Mouse (Mus musculus) neural tube, embryonic 12.5 days (tissue): ENCODE results near the gene Fcf1. TPM values are rescaled to one million over a fixed set of nuclear protein-coding genes. Genes with fewer than 3 reads are reported as not detected.
A peak's percentile ranks its signal among the peaks of the same experiment; 100 is the strongest.

Experiments
- ATAC-seq: fragments of 200-750 bp; cut with Nextera tagmentation; 2 replicates; pipeline ENCODE4 v1.8.0; 2017; ENCODE audit warnings: low read depth, mild to moderate bottlenecking, moderate TSS enrichment, moderate library complexity; ENCODE audit not compliant: low FRiP score
- H3K27ac ChIP-seq: fragments of 300-500 bp; sonication (generic); 2 replicates; pipeline ENCODE4 v1.5.1; 2016
- H3K27me3 ChIP-seq: fragments of 300-500 bp; sonication (generic); replicated peaks from 2 replicates; pipeline ENCODE4 v1.6.1; 2016; ENCODE audit warnings: mild to moderate bottlenecking
- H3K36me3 ChIP-seq: fragments of 300-500 bp; sonication (generic); 2 replicates; pipeline ENCODE4 v1.6.1; 2016; ENCODE audit warnings: mild to moderate bottlenecking
- H3K4me1 ChIP-seq: fragments of 300-500 bp; sonication (generic); 2 replicates; pipeline ENCODE4 v1.6.1; 2016
- H3K4me2 ChIP-seq: fragments of 300-500 bp; sonication (generic); replicated peaks from 2 replicates; pipeline ENCODE4 v1.6.1; 2016; ENCODE audit warnings: mild to moderate bottlenecking
- H3K4me3 ChIP-seq: fragments of 300-500 bp; sonication (generic); 2 replicates; pipeline ENCODE4 v1.5.1; 2016
- H3K9ac ChIP-seq: fragments of 300-500 bp; sonication (generic); 2 replicates; pipeline ENCODE4 v1.6.1; 2016; ENCODE audit warnings: mild to moderate bottlenecking
- H3K9me3 ChIP-seq: fragments of 300-500 bp; sonication (generic); 2 replicates; pipeline ENCODE4 v1.6.1; 2016; ENCODE audit warnings: mild to moderate bottlenecking
- WGBS: fragments of 180-500 bp; shearing (Covaris S2); methylation state at CpG from one replicate; pipeline ENCODE4 v1.1.7; 2016; 5-methylcytosine and 5-hydroxymethylcytosine counted together
- polyA plus RNA-seq: library from polyadenylated mRNA; unstranded; fragments of >200 nt; fragmentation: Nextera tagmentation; extraction: Ambion mirVana; gene quantifications from 2 replicates; pipeline ENCODE4 v1.2.1, GENCODE M21; 2016

Gene Fcf1
- polyA plus RNA-seq, 1 experiment from 2014 or later = 134 TPM

DNA sequence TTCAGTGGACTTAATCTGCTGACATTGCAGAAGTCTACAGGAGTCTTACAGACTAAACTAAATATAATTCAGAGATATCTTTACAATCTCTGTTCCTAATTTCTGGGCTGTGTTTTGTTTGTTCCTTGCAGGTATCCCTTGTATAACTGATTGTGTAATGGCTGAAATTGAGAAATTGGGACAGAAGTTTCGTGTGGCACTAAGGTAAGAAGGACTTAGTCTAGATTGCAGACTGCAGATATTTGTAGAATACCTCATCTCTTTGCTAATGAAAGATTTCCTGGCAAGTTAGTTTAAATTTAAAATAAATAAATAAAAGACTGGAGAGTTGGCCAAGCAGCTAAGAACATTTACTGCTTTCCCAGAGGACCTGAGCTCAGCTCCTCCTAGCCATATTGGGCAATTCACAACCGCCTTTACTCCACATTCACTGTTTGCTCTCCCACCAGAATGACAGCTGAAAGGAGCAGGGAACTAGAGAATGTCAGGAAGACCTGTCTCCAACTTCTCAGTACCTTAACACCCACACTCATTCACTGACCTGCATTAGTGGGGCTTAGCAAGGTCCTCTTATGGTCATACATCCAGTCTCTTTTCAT lies 8.7 kb downstream of the Fcf1 start:
- no peak overlapping the region for H3K4me2 ChIP-seq
- WGBS = 86% methylated on average over 2 of the region's 2 CpGs
- H3K4me1 ChIP-seq = no peaks in the 10 kb centered on the region
- no peak overlapping the region for H3K4me3 ChIP-seq
- H3K9ac ChIP-seq = no peak overlapping the region
- H3K9me3 ChIP-seq = no peaks in the 10 kb centered on the region
- H3K27ac ChIP-seq = no peak overlapping the region
- H3K36me3 ChIP-seq = peaks cover 70% of the 10 kb centered on the region
- no peak for ATAC-seq
- H3K27me3 ChIP-seq = no peaks in the 10 kb centered on the region

DNA sequence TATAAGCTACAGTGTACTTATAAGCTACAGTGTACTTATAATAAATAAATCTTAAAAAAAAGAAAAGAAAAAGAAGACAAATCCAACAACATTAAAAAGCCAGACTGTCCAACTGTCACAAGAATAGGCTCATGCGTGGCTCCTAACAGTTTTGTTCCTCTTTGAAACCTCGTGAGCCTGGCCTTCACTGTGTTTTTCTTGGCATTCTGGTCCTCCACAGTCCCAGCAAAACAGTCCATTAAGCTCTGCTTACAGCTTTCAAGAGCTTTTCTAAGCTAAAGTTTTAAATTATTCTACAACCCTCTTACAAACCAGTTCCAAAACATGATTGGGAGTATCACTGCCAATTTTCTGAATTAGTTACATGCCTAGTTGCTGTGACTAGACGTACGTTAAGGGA lies 18.8 kb downstream of the Fcf1 start:
- ATAC-seq = no peak
- no peaks in the 10 kb centered on the region for H3K27me3 ChIP-seq
- no peak overlapping the region for H3K4me2 ChIP-seq
- H3K9ac ChIP-seq = no peak overlapping the region
- no peak overlapping the region for H3K27ac ChIP-seq
- H3K4me3 ChIP-seq = no peak overlapping the region
- H3K9me3 ChIP-seq = no peaks in the 10 kb centered on the region
- no peaks in the 10 kb centered on the region for H3K4me1 ChIP-seq
- 77% methylated on average over 4 of the region's 4 CpGs for WGBS
- H3K36me3 ChIP-seq = 0 out of 2 replicates have a peak, but pooled peaks cover 5% of the 10 kb centered on the region

DNA sequence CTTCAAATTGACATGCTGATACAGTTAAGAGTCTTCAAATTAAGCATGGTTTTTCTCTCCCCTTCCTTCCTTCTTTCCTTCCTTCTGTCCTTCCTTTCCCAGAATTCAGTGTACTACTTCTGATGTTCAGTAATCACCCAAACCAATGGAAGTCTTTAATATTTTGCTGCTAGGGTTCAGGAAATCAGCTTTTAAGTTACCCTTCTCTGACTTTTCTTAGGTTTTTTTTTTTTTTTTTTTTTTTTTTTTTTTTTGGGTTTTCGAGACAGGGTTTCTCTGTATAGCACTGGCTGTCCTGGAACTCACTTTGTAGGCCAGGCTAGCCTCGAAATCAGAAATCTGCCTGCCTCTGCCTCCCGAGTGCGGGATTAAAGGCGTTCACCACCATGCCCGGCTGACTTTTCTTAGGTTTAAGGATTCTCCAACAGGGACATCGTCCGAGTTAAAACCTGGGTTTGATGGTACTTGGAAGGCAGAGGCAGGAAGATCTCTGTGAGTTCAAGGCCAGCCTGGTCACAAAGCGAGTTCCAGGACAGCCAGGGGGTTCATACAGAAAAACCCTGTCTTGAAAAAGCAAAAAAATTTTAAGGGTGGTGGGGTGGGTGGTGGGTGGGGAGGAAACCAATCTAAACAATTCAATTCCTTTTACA lies 24.5 kb downstream of the Fcf1 start:
- Histone ChIP-seq H3K4me2 (peak overlapping the region; percentile 89), H3K9me3 (no peaks in the 10 kb centered on the region), H3K9ac (no peak overlapping the region), H3K4me1 (peaks cover 23% of the 10 kb centered on the region), H3K27ac (no peak overlapping the region), H3K4me3 (0 out of 2 replicates have a peak overlapping the region, but pooled peaks have one; percentile 91), H3K27me3 (no peaks in the 10 kb centered on the region), H3K36me3 (no peaks in the 10 kb centered on the region)
- WGBS = 92% methylated on average over 9 of the region's 9 CpGs
- no peak for ATAC-seq

DNA sequence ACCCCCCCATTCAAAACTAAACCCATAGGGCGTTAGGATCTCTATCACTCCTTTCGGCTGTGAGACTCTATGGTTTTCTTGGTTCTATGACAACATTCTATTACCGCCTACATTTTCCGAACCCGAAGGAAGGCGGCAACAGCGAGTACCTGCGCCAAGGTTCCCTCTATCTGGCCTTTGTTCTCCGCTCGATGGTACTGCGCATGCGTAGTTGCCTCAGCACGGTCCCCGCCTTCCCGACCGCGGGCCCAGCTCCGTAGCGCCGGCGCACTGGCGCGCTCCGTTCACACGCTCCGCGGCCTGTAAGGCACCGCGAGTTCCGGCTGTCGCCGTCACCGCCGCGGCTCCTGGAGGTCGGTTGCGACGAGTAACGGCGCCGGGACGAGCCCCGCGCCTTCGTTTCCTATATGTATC lies 25.4 kb downstream of the Fcf1 start, which contains the start of gene Ylpm1:
Gene Ylpm1 (plus strand): TSS at position 239 of the 414 bp plus-strand sequence.
- under 1% methylated on average over 45 of the region's 45 CpGs for WGBS
- ATAC-seq = peak; percentile 97
- Histone ChIP-seq H3K9ac (peak within 1 kb of the TSS; percentile 97), H3K9me3 (no peaks in the 10 kb centered on the region), H3K4me3 (peak within 1 kb of the TSS; percentile 91), H3K27me3 (no peaks in the 10 kb centered on the region), H3K27ac (peak within 1 kb of the TSS; percentile 81), H3K4me1 (peaks cover 23% of the 10 kb centered on the region), H3K4me2 (peak within 1 kb of the TSS; percentile 89), H3K36me3 (no peaks in the 10 kb centered on the region)

DNA sequence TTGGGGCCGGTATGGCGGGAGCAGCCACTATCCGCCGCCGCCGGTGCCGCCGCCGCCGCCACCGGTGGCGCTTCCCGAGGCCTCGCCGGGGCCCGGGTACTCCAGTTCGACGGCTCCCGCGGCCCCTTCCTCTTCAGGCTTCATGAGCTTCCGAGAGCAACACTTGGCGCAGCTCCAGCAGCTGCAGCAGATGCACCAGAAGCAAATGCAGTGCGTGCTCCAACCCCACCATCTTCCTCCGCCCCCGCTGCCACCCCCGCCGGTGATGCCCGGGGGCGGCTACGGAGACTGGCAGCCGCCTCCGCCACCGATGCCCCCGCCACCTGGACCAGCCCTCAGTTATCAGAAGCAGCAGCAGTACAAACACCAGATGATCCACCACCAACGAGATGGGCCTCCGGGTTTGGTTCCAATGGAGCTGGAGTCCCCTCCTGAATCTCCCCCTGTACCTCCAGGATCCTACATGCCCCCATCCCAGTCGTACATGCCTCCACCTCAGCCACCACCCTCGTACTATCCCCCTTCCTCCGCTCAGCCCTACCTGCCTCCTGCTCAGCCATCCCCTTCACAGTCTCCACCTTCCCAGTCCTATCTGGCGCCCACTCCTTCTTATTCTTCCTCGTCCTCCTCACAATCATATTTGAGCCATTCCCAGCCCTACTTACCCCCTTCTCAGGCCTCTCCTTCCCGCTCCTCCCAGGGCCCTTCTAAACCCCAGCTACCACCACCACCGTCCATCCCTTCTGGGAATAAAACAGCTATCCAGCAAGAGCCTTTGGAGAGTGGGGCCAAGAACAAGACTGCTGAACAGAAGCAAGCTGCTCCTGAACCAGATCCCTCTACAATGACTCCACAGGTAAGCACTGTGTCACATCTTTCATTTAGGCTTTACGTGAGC lies 26.1 kb downstream of the Fcf1 start:
- Histone ChIP-seq H3K4me1 (peaks cover 23% of the 10 kb centered on the region), H3K4me2 (peak overlapping the region; percentile 89), H3K4me3 (peak overlapping the region; percentile 91), H3K36me3 (no peaks in the 10 kb centered on the region), H3K9ac (peak overlapping the region; percentile 97), H3K27me3 (no peaks in the 10 kb centered on the region), H3K9me3 (no peaks in the 10 kb centered on the region), H3K27ac (peak overlapping the region; percentile 81)
- WGBS = under 1% methylated on average over 42 of the region's 44 CpGs
- ATAC-seq = peak; percentile 52

DNA sequence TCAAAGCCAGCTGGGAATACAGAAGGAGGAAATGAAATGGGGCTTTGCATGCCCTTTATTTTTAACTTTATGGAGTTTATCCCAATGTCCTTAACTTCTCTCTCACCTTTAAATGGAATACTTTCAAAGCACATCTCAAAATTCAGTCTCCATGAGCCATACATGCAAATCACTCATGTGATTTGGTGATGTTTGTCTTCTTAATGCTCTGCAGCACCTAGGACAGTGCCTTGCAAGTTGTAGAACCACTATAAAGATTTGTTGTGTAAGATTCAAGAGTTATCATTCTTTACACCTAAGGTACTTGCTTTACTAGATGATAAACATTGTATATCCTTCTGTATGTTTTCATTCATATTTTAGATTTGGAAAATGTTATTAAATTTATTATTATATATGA lies 28.4 kb downstream of the Fcf1 start:
- H3K4me2 ChIP-seq = peak overlapping the region; percentile 89
- H3K9me3 ChIP-seq = no peaks in the 10 kb centered on the region
- H3K4me3 ChIP-seq = no peak overlapping the region
- H3K4me1 ChIP-seq = peaks cover 23% of the 10 kb centered on the region
- no peaks in the 10 kb centered on the region for H3K36me3 ChIP-seq
- H3K27me3 ChIP-seq = no peaks in the 10 kb centered on the region
- ATAC-seq = no peak
- no peak overlapping the region for H3K27ac ChIP-seq
- H3K9ac ChIP-seq = no peak overlapping the region

DNA sequence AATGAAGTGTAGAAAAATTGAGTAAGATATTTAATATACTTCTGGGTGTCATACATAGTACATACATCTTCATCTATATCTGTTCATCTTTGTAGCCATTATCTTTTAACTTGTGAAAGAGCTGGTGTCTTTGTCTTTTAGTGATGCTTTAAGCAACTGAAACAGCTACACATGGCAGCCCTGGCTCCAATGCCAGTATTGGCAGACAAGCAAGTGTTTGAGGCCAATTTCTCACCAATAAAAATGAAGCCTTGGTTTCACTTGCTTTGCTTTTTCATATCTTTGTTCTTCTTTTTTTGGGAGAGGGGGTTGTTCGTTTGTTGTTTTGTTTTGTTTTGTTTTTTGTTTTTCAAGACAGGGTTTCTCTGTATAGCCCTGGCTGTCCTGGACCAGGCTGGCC lies 35.5 kb downstream of the Fcf1 start:
- WGBS = 93% methylated on average over 1 of the region's 1 CpGs

DNA sequence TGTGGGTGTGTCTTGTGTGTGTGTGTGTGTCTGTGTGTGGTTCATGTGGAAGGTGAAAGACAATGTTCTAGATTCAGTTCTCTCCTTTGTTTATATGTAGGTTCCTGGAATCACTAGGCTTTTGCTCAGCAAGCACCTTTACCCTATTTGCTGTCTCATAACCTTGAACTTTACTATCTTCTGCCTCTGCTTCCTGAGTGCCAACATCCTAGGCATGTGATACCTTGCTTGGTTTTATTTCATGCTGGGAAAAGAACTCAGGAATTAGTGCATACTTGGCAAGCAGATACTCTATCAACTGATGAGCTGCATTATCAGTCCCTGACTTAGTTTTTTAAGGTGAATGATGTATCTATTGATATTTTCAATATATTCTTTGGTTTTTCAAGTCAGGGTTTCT lies 36.3 kb downstream of the Fcf1 start:
- no peak overlapping the region for H3K4me2 ChIP-seq
- no peak for ATAC-seq
- H3K9ac ChIP-seq = no peak overlapping the region
- no peak overlapping the region for H3K27ac ChIP-seq
- H3K4me1 ChIP-seq = no peaks in the 10 kb centered on the region
- peaks cover 4% of the 10 kb centered on the region; the same call in 1 of the 2 replicates for H3K36me3 ChIP-seq
- no peak overlapping the region for H3K4me3 ChIP-seq
- H3K27me3 ChIP-seq = no peaks in the 10 kb centered on the region
- H3K9me3 ChIP-seq = no peaks in the 10 kb centered on the region

More for the DNA sequence above, 35.5 kb downstream of the Fcf1 start:
- H3K27me3 ChIP-seq = no peaks in the 10 kb centered on the region
- H3K4me1 ChIP-seq = no peaks in the 10 kb centered on the region
- H3K9me3 ChIP-seq = no peaks in the 10 kb centered on the region
- H3K36me3 ChIP-seq = peaks cover 3% of the 10 kb centered on the region; the same call in 1 of the 2 replicates
- no peak overlapping the region for H3K27ac ChIP-seq
- no peak for ATAC-seq
- no peak overlapping the region for H3K4me2 ChIP-seq
- H3K9ac ChIP-seq = no peak overlapping the region
- no peak overlapping the region for H3K4me3 ChIP-seq

DNA sequence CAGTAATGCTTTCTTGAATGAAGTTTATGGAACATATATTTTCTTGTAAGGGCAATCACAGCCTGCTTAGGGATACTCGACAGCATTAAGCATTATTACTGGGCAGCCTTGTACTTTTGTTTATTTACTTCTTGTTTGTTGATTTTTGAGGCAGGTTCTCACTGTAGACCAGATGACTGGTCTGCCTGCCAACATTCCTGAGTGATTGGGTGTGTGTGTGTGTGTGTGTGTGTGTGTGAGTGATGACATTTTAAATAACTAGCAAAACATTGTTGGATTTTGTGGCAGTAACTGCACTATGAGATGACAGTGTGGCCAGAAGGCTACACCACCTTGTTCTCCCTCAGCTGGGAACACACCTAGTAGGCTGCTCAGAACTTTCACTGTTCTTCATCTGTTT lies 39.1 kb downstream of the Fcf1 start:
- WGBS = 91% methylated on average over 1 of the region's 1 CpGs
- peaks cover 24% of the 10 kb centered on the region for H3K36me3 ChIP-seq
- no peak for ATAC-seq
- no peak overlapping the region for H3K4me2 ChIP-seq
- no peak overlapping the region for H3K4me3 ChIP-seq
- no peak overlapping the region for H3K27ac ChIP-seq
- H3K4me1 ChIP-seq = no peaks in the 10 kb centered on the region
- no peaks in the 10 kb centered on the region for H3K27me3 ChIP-seq
- H3K9ac ChIP-seq = no peak overlapping the region
- no peaks in the 10 kb centered on the region for H3K9me3 ChIP-seq

DNA sequence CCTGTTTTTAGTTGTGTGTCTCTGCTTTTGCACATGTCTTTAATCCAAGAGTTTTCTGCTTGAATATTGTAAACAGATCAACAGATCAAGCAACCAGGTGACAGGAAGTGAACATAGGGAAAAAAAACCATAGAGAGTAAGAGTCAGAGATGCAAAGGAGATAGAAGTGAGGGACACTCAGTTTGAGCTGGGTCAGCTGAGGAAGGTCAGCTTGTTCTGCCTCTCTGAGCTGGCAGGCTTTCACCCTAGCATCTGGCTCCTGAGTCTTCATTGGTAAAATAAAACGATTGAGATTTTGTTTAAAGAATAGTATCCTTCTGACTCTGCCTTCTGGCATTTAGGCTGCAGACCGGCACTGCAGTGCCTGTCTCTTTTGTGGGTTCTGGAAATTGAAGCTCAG lies 39.8 kb downstream of the Fcf1 start:
- peaks cover 31% of the 10 kb centered on the region for H3K36me3 ChIP-seq
- H3K27me3 ChIP-seq = no peaks in the 10 kb centered on the region
- H3K4me2 ChIP-seq = no peak overlapping the region
- ATAC-seq = no peak
- H3K9ac ChIP-seq = no peak overlapping the region
- WGBS = 99% methylated on average over 2 of the region's 2 CpGs
- H3K9me3 ChIP-seq = no peaks in the 10 kb centered on the region
- no peak overlapping the region for H3K27ac ChIP-seq
- H3K4me1 ChIP-seq = no peaks in the 10 kb centered on the region
- no peak overlapping the region for H3K4me3 ChIP-seq

DNA sequence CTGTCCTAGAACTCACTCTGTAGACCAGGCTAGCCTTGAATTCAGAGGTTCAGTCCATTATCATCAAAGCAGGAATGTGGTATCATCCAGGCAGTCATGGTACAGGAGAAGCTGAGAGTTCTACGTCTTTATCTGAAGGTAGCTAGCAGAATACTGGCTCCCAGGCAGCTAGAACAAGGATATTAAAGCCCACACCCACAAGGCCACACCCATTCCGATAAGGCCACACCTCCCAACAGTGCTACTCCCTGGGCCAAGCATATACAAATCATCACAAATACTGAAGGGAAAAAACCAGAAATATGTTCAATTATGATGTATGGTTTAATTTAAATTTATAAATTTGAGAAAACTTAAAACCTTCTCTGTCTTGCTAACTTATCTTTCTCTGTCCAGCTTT lies 41.5 kb downstream of the Fcf1 start:
- H3K4me3 ChIP-seq = no peak overlapping the region
- H3K36me3 ChIP-seq = peaks cover 42% of the 10 kb centered on the region
- H3K4me1 ChIP-seq = no peaks in the 10 kb centered on the region
- no peak overlapping the region for H3K27ac ChIP-seq
- 94% methylated on average over 2 of the region's 2 CpGs for WGBS
- no peaks in the 10 kb centered on the region for H3K9me3 ChIP-seq
- ATAC-seq = no peak
- H3K4me2 ChIP-seq = no peak overlapping the region
- no peaks in the 10 kb centered on the region for H3K27me3 ChIP-seq
- H3K9ac ChIP-seq = no peak overlapping the region

DNA sequence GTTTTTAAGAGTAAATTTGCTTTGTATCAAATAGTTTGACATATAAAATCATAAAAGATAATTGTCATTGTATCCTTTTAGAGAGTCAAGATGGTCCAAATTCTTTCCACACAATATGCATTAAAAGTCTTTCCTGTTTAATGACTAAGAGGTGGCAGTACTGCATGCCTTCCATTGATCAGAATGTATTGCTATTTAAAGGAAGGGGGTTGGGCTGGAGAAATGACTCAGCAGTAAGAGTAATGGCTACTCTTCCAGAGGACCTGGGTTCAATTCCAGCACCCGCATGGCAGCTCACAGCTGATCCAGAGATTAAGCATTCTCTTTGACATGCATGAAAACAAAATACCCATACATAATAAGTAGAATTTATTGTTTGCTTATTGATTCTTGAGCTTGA lies 51.4 kb downstream of the Fcf1 start:
- Histone ChIP-seq H3K9ac (no peak overlapping the region), H3K4me1 (no peaks in the 10 kb centered on the region), H3K4me2 (no peak overlapping the region), H3K9me3 (no peaks in the 10 kb centered on the region), H3K27ac (no peak overlapping the region), H3K4me3 (no peak overlapping the region), H3K36me3 (no peaks in the 10 kb centered on the region), H3K27me3 (no peaks in the 10 kb centered on the region)
- WGBS = 89% methylated on average over 1 of the region's 1 CpGs
- ATAC-seq = no peak
